Mouse (Mus musculus): ENCODE measurements around the gene Speer1.
"Not testable (repeated sequence)": the region's sequence is repeated elsewhere in the genome, so short reads cannot be mapped to it uniquely, and the experiment has no call there.

The Speer1 gene

GRCm38 (mm10) chr5:11341216-11341615 is at the start of gene Speer1:
Gene Speer1, plus strand, starts transcription at chr5:11341516.
- not testable (repeated sequence) for DNase-seq (ENCODE audit: low read depth)
